Mouse (Mus musculus): ENCODE measurements around the gene Ankrd60. TPM values are rescaled to one million over a fixed set of nuclear protein-coding genes. Genes with fewer than 3 reads are reported as not detected.

Gene Ankrd60
- polyA plus RNA-seq, 1 experiment from 2014 or later = not detected

Other genes with a start within 250 kb of the Ankrd60 start
- not detected in 2 replicates for gene 1700021F07Rik, start 55.8 kb downstream of the Ankrd60 start, polyA plus RNA-seq (2014; fragmentation: Nextera tagmentation; extraction: Ambion mirVana)
- 29.9 and 32.9 TPM in 2 replicates for gene Rab22a, start 81.4 kb upstream of the Ankrd60 start, polyA plus RNA-seq (2014; fragmentation: Nextera tagmentation; extraction: Ambion mirVana)
- not detected in 2 replicates for gene 1700010B08Rik, start 141.1 kb upstream of the Ankrd60 start, polyA plus RNA-seq (2014; fragmentation: Nextera tagmentation; extraction: Ambion mirVana)
- 7.9 and 10.6 TPM in 2 replicates for gene Vapb, start 159.1 kb upstream of the Ankrd60 start, polyA plus RNA-seq (2014; fragmentation: Nextera tagmentation; extraction: Ambion mirVana)

All from heart, embryonic 14.5 days (tissue).